Mouse (Mus musculus): ENCODE data around the gene Gm17660. TPM values are rescaled to one million over a fixed set of nuclear protein-coding genes. Genes with fewer than 3 reads are reported as not detected.
"Not testable (repeated sequence)": the region's sequence is repeated elsewhere in the genome, so short reads cannot be mapped to it uniquely, and the experiment has no call there.

Gm17660 gene
- polyA plus RNA-seq, 1 experiment from 2014 or later = not detected

GRCm38 (mm10) chr5:104024193-104024592 lies 53.2 kb downstream of the Gm17660 start:
- DNase-seq (ENCODE audit: low spot score); H3K27ac ChIP-seq; H3K9me3 ChIP-seq (replicated peaks); H3K36me3 ChIP-seq; H3K4me3 ChIP-seq: not testable (repeated sequence)
- WGBS = 86% methylated on average over 5 of the region's 5 CpGs
- Histone ChIP-seq H3K4me1 (peaks cover 26% of the 10 kb centered on the region), H3K27me3 (ENCODE audit: low read depth, poor library complexity, severe bottlenecking) (peaks cover 14% of the 10 kb centered on the region)

GRCm38 (mm10) chr5:104023289-104024020 lies 54.0 kb downstream of the Gm17660 start:
- no peak for DNase-seq (ENCODE audit: low spot score)
- peaks cover 27% of the 10 kb centered on the region for H3K4me1 ChIP-seq
- peaks cover 14% of the 10 kb centered on the region for H3K27me3 ChIP-seq (ENCODE audit: low read depth, poor library complexity, severe bottlenecking)
- H3K4me3 ChIP-seq = no peak overlapping the region
- H3K27ac ChIP-seq = no peak overlapping the region
- WGBS = 79% methylated on average over 8 of the region's 8 CpGs
- no peaks in the 10 kb centered on the region for H3K9me3 ChIP-seq (replicated peaks)
- no peaks in the 10 kb centered on the region for H3K36me3 ChIP-seq

GRCm38 (mm10) chr5:104022558-104022957 lies 54.9 kb downstream of the Gm17660 start:
- H3K27me3 ChIP-seq (ENCODE audit: low read depth, poor library complexity, severe bottlenecking) = peaks cover 14% of the 10 kb centered on the region
- H3K9me3 ChIP-seq (replicated peaks) = no peaks in the 10 kb centered on the region
- WGBS = 34% methylated on average over 5 of the region's 5 CpGs
- peak overlapping the region; percentile 89 for H3K27ac ChIP-seq
- H3K4me3 ChIP-seq = peak overlapping the region; percentile 62
- no peak for DNase-seq (ENCODE audit: low spot score)
- H3K36me3 ChIP-seq = peaks cover 8% of the 10 kb centered on the region
- peaks cover 27% of the 10 kb centered on the region for H3K4me1 ChIP-seq

- no peaks in the 10 kb centered on the region for H3K9me3 ChIP-seq (replicated peaks)
- H3K27me3 ChIP-seq (ENCODE audit: low read depth, poor library complexity, severe bottlenecking) = peaks cover 14% of the 10 kb centered on the region
- peak; percentile 81 for DNase-seq (ENCODE audit: low spot score)
- peaks cover 14% of the 10 kb centered on the region for H3K36me3 ChIP-seq
- peak within 1 kb of the TSS; percentile 89 for H3K27ac ChIP-seq
- peak within 1 kb of the TSS; percentile 62 for H3K4me3 ChIP-seq
- H3K4me1 ChIP-seq = peaks cover 27% of the 10 kb centered on the region
- 1% methylated on average over 31 of the region's 31 CpGs for WGBS
Observed at GRCm38 (mm10) chr5:104021597-104022378, 55.6 kb downstream of the Gm17660 start, which contains the start of gene Hsd17b11. Gene Hsd17b11 (minus strand): TSS chr5:104021919.

Small RNA genes lying within 50 kb of the gene (microRNA-seq; reads per million reads assigned to microRNA genes)
- gene Mir5619 = 2.3 reads per million

Other genes starting within 250 kb of the Gm17660 start
- 7.3 and 9.7 TPM in 2 replicates for gene Klhl8, start 166.3 kb downstream of the Gm17660 start, polyA plus RNA-seq (2016; fragmentation: Nextera tagmentation; extraction: Ambion mirVana)
- not detected in 2 replicates for gene Hsd17b13, start 100.2 kb downstream of the Gm17660 start, polyA plus RNA-seq (2016; fragmentation: Nextera tagmentation; extraction: Ambion mirVana)
- 1.9 and 2.4 TPM in 2 replicates for gene Hsd17b11, start 55.7 kb downstream of the Gm17660 start, polyA plus RNA-seq (2016; fragmentation: Nextera tagmentation; extraction: Ambion mirVana)
- 63.0 and 63.8 TPM in 2 replicates for gene Nudt9, start 31.3 kb downstream of the Gm17660 start, polyA plus RNA-seq (2016; fragmentation: Nextera tagmentation; extraction: Ambion mirVana)
- 9.4 and 17.1 TPM in 2 replicates for gene Sparcl1, start 36.1 kb upstream of the Gm17660 start, polyA plus RNA-seq (2016; fragmentation: Nextera tagmentation; extraction: Ambion mirVana)
- gene Dspp, start 93.1 kb upstream of the Gm17660 start, polyA plus RNA-seq (2016; fragmentation: Nextera tagmentation; extraction: Ambion mirVana) = not detected in 2 replicates
- gene Dmp1, start 125.0 kb upstream of the Gm17660 start, polyA plus RNA-seq (2016; fragmentation: Nextera tagmentation; extraction: Ambion mirVana) = not detected in 2 replicates
- gene Ibsp, start 221.6 kb upstream of the Gm17660 start, polyA plus RNA-seq (2016; fragmentation: Nextera tagmentation; extraction: Ambion mirVana) = not detected in 2 replicates
- gene Mepe, start 247.7 kb upstream of the Gm17660 start, polyA plus RNA-seq (2016; fragmentation: Nextera tagmentation; extraction: Ambion mirVana) = not detected in 2 replicates

Measured in limb, embryonic 10.5 days (tissue).